Mouse (Mus musculus): ENCODE results near the gene Mycbpap. TPM values are rescaled to one million over a fixed set of nuclear protein-coding genes. Genes with fewer than 3 reads are reported as not detected.

Gene Mycbpap
- polyA plus RNA-seq, 1 experiment from 2014 or later, result 6.6 TPM

GRCm38 (mm10) chr11:94546381-94546780, 24.8 kb upstream of the Mycbpap start:
- WGBS, result 93% methylated on average over 5 of the region's 5 CpGs
- no peak for ATAC-seq (ENCODE audit: insufficient number of reproducible peaks, insufficient read depth, low FRiP score, low read depth)

GRCm38 (mm10) chr11:94544422-94544821, 22.9 kb upstream of the Mycbpap start:
- 43% methylated on average over 18 of the region's 18 CpGs for WGBS
- H3K4me2 ChIP-seq (ENCODE audit: low read length), result peak overlapping the region; percentile 57
- H3K27me3 ChIP-seq (ENCODE audit: control insufficient read depth, insufficient read depth, low read length), result no peaks in the 10 kb centered on the region
- H3K9ac ChIP-seq (ENCODE audit: low read length), result peak overlapping the region; percentile 34
- no peak for ATAC-seq (ENCODE audit: insufficient number of reproducible peaks, insufficient read depth, low FRiP score, low read depth)
- H3K36me3 ChIP-seq (ENCODE audit: control insufficient read depth, insufficient read depth, low read length), result peaks cover 19% of the 10 kb centered on the region
- H3K9me3 ChIP-seq (ENCODE audit: control insufficient read depth, low read length), result no peaks in the 10 kb centered on the region
- H3K27ac ChIP-seq (replicated peaks in 1 of 2; ENCODE audit: control insufficient read depth in 1 of 2, insufficient read depth in 1 of 2, low read depth in 2 of 2, low read length in 2 of 2), result no peak overlapping the region
- peaks cover 7 to 12% of the 10 kb centered on the region in 2 experiments; a peak in 3 of 4 replicates for H3K4me1 ChIP-seq (ENCODE audit: control insufficient read depth in 2 of 2, insufficient read depth in 2 of 2, low read length in 2 of 2)
- peak overlapping the region; percentile 9; a peak in 2 of 4 replicates for H3K4me3 ChIP-seq (ENCODE audit: control insufficient read depth in 1 of 2, insufficient read depth in 1 of 2, low read depth in 1 of 2, low read length in 2 of 2)

More at GRCm38 (mm10) chr11:94546381-94546780, 24.8 kb upstream of the Mycbpap start:
- peaks cover 10 to 15% of the 10 kb centered on the region in 2 experiments; a peak in 3 of 4 replicates for H3K4me1 ChIP-seq (ENCODE audit: control insufficient read depth in 2 of 2, insufficient read depth in 2 of 2, low read length in 2 of 2)
- H3K27me3 ChIP-seq (ENCODE audit: control insufficient read depth, insufficient read depth, low read length), result no peaks in the 10 kb centered on the region
- H3K36me3 ChIP-seq (ENCODE audit: control insufficient read depth, insufficient read depth, low read length), result peaks cover 19% of the 10 kb centered on the region
- no peak overlapping the region for H3K9ac ChIP-seq (ENCODE audit: low read length)
- H3K4me3 ChIP-seq (ENCODE audit: control insufficient read depth in 1 of 2, insufficient read depth in 1 of 2, low read depth in 1 of 2, low read length in 2 of 2), result no peak overlapping the region
- H3K9me3 ChIP-seq (ENCODE audit: control insufficient read depth, low read length), result no peaks in the 10 kb centered on the region
- no peak overlapping the region for H3K4me2 ChIP-seq (ENCODE audit: low read length)
- H3K27ac ChIP-seq (replicated peaks in 1 of 2; ENCODE audit: control insufficient read depth in 1 of 2, insufficient read depth in 1 of 2, low read depth in 2 of 2, low read length in 2 of 2), result no peak overlapping the region

GRCm38 (mm10) chr11:94543932-94544331, 22.4 kb upstream of the Mycbpap start:
- no peak for ATAC-seq (ENCODE audit: insufficient number of reproducible peaks, insufficient read depth, low FRiP score, low read depth)
- Histone ChIP-seq H3K27me3 (ENCODE audit: control insufficient read depth, insufficient read depth, low read length) (no peaks in the 10 kb centered on the region), H3K27ac (replicated peaks in 1 of 2; ENCODE audit: control insufficient read depth in 1 of 2, insufficient read depth in 1 of 2, low read depth in 2 of 2, low read length in 2 of 2) (no peak overlapping the region), H3K9me3 (ENCODE audit: control insufficient read depth, low read length) (no peaks in the 10 kb centered on the region), H3K4me1 (ENCODE audit: control insufficient read depth in 2 of 2, insufficient read depth in 2 of 2, low read length in 2 of 2) (peaks cover 5 to 11% of the 10 kb centered on the region in 2 experiments; a peak in 2 of 4 replicates), H3K4me2 (ENCODE audit: low read length) (peak overlapping the region; percentile 57), H3K9ac (ENCODE audit: low read length) (no peak overlapping the region), H3K36me3 (ENCODE audit: control insufficient read depth, insufficient read depth, low read length) (peaks cover 19% of the 10 kb centered on the region), H3K4me3 (ENCODE audit: control insufficient read depth in 1 of 2, insufficient read depth in 1 of 2, low read depth in 1 of 2, low read length in 2 of 2) (no peak overlapping the region)
- 22% methylated on average over 9 of the region's 9 CpGs for WGBS

- ATAC-seq (ENCODE audit: insufficient number of reproducible peaks, insufficient read depth, low FRiP score, low read depth), result no peak
- no peak overlapping the region for H3K4me2 ChIP-seq (ENCODE audit: low read length)
- no peak overlapping the region for H3K4me3 ChIP-seq (ENCODE audit: control insufficient read depth in 1 of 2, insufficient read depth in 1 of 2, low read depth in 1 of 2, low read length in 2 of 2)
- H3K9me3 ChIP-seq (ENCODE audit: control insufficient read depth, low read length), result no peaks in the 10 kb centered on the region
- H3K4me1 ChIP-seq (ENCODE audit: control insufficient read depth in 2 of 2, insufficient read depth in 2 of 2, low read length in 2 of 2), result peaks cover 4 to 11% of the 10 kb centered on the region in 2 experiments; a peak in 2 of 4 replicates
- H3K9ac ChIP-seq (ENCODE audit: low read length), result no peak overlapping the region
- H3K27ac ChIP-seq (replicated peaks in 1 of 2; ENCODE audit: control insufficient read depth in 1 of 2, insufficient read depth in 1 of 2, low read depth in 2 of 2, low read length in 2 of 2), result no peak overlapping the region
- 87% methylated on average over 12 of the region's 12 CpGs for WGBS
- peaks cover 19% of the 10 kb centered on the region for H3K36me3 ChIP-seq (ENCODE audit: control insufficient read depth, insufficient read depth, low read length)
- no peaks in the 10 kb centered on the region for H3K27me3 ChIP-seq (ENCODE audit: control insufficient read depth, insufficient read depth, low read length)
Observed at GRCm38 (mm10) chr11:94543344-94543743, 21.8 kb upstream of the Mycbpap start.

- Histone ChIP-seq H3K4me2 (ENCODE audit: low read length) (no peak overlapping the region), H3K36me3 (ENCODE audit: control insufficient read depth, insufficient read depth, low read length) (peaks cover 19% of the 10 kb centered on the region), H3K4me3 (ENCODE audit: control insufficient read depth in 1 of 2, insufficient read depth in 1 of 2, low read depth in 1 of 2, low read length in 2 of 2) (no peak overlapping the region), H3K9ac (ENCODE audit: low read length) (no peak overlapping the region), H3K9me3 (ENCODE audit: control insufficient read depth, low read length) (no peaks in the 10 kb centered on the region), H3K27ac (replicated peaks in 1 of 2; ENCODE audit: control insufficient read depth in 1 of 2, insufficient read depth in 1 of 2, low read depth in 2 of 2, low read length in 2 of 2) (no peak overlapping the region), H3K4me1 (ENCODE audit: control insufficient read depth in 2 of 2, insufficient read depth in 2 of 2, low read length in 2 of 2) (peaks cover 3 to 7% of the 10 kb centered on the region in 2 experiments; a peak in 2 of 4 replicates), H3K27me3 (ENCODE audit: control insufficient read depth, insufficient read depth, low read length) (no peaks in the 10 kb centered on the region)
- WGBS, result 86% methylated on average over 4 of the region's 4 CpGs
- no peak for ATAC-seq (ENCODE audit: insufficient number of reproducible peaks, insufficient read depth, low FRiP score, low read depth)
Observed at GRCm38 (mm10) chr11:94542400-94542799, 20.9 kb upstream of the Mycbpap start.

- H3K9ac ChIP-seq (ENCODE audit: low read length), result no peak overlapping the region
- peaks cover 19% of the 10 kb centered on the region for H3K36me3 ChIP-seq (ENCODE audit: control insufficient read depth, insufficient read depth, low read length)
- WGBS, result 76% methylated on average over 7 of the region's 7 CpGs
- no peak overlapping the region for H3K27ac ChIP-seq (replicated peaks in 1 of 2; ENCODE audit: control insufficient read depth in 1 of 2, insufficient read depth in 1 of 2, low read depth in 2 of 2, low read length in 2 of 2)
- H3K27me3 ChIP-seq (ENCODE audit: control insufficient read depth, insufficient read depth, low read length), result no peaks in the 10 kb centered on the region
- 0 out of 2 replicates have a peak, but pooled peaks cover 2% of the 10 kb centered on the region for H3K9me3 ChIP-seq (ENCODE audit: control insufficient read depth, low read length)
- no peak for ATAC-seq (ENCODE audit: insufficient number of reproducible peaks, insufficient read depth, low FRiP score, low read depth)
- H3K4me2 ChIP-seq (ENCODE audit: low read length), result no peak overlapping the region
- H3K4me3 ChIP-seq (ENCODE audit: control insufficient read depth in 1 of 2, insufficient read depth in 1 of 2, low read depth in 1 of 2, low read length in 2 of 2), result no peak overlapping the region
- peaks cover 4 to 7% of the 10 kb centered on the region in 2 experiments; a peak in 3 of 4 replicates for H3K4me1 ChIP-seq (ENCODE audit: control insufficient read depth in 2 of 2, insufficient read depth in 2 of 2, low read length in 2 of 2)
Observed at GRCm38 (mm10) chr11:94539761-94540160, 18.2 kb upstream of the Mycbpap start.

GRCm38 (mm10) chr11:94538733-94539292, 17.3 kb upstream of the Mycbpap start:
- Histone ChIP-seq H3K4me2 (ENCODE audit: low read length) (no peak overlapping the region), H3K9ac (ENCODE audit: low read length) (no peak overlapping the region), H3K9me3 (ENCODE audit: control insufficient read depth, low read length) (0 out of 2 replicates have a peak, but pooled peaks cover 4% of the 10 kb centered on the region), H3K4me1 (ENCODE audit: control insufficient read depth in 2 of 2, insufficient read depth in 2 of 2, low read length in 2 of 2) (peaks cover 2 to 3% of the 10 kb centered on the region in 2 experiments; a peak in 3 of 4 replicates), H3K36me3 (ENCODE audit: control insufficient read depth, insufficient read depth, low read length) (peaks cover 19% of the 10 kb centered on the region), H3K4me3 (ENCODE audit: control insufficient read depth in 1 of 2, insufficient read depth in 1 of 2, low read depth in 1 of 2, low read length in 2 of 2) (no peak overlapping the region), H3K27ac (replicated peaks in 1 of 2; ENCODE audit: control insufficient read depth in 1 of 2, insufficient read depth in 1 of 2, low read depth in 2 of 2, low read length in 2 of 2) (no peak overlapping the region), H3K27me3 (ENCODE audit: control insufficient read depth, insufficient read depth, low read length) (no peaks in the 10 kb centered on the region)
- no peak for ATAC-seq (ENCODE audit: insufficient number of reproducible peaks, insufficient read depth, low FRiP score, low read depth)
- WGBS, result 55% methylated on average over 8 of the region's 8 CpGs

Data from heart, embryonic 14.5 days (tissue).